Mouse (Mus musculus): ENCODE results near the gene Sppl2b.

GRCm38 (mm10) chr10:80817164-80817563 lies 37.9 kb upstream of the Sppl2b start:
- TF ChIP-seq POLR2A (IDR thresholded peaks at IDR 0.05; ENCODE audit: borderline replicate concordance, insufficient read depth, low read length) (no peak), CTCF (IDR thresholded peaks at IDR 0.05; ENCODE audit: borderline replicate concordance, insufficient read depth, low read depth, low read length) (no peak)

All from cerebellum, adult 2 months (tissue).